Mouse (Mus musculus): ENCODE data around the gene Pappa.

Pappa gene

GRCm38 (mm10) chr4:65350521-65350920, 226.5 kb downstream of the Pappa start:
- no peak for DNase-seq

- no peak for DNase-seq
These were observed 230.6 kb downstream of the Pappa start for GRCm38 (mm10) chr4:65354580-65354979.

GRCm38 (mm10) chr4:65367135-65367534, 243.2 kb downstream of the Pappa start:
- DNase-seq = no peak

- no peak for DNase-seq
These were observed 248.8 kb downstream of the Pappa start for GRCm38 (mm10) chr4:65372731-65373130.

GRCm38 (mm10) chr4:65373841-65374240, 249.9 kb downstream of the Pappa start:
- no peak for DNase-seq

GRCm38 (mm10) chr4:65376571-65376970, 252.6 kb downstream of the Pappa start:
- no peak for DNase-seq

GRCm38 (mm10) chr4:65379461-65379860, 255.5 kb downstream of the Pappa start:
- DNase-seq = no peak

- no peak for DNase-seq
These were observed 259.1 kb downstream of the Pappa start for GRCm38 (mm10) chr4:65383070-65383469.

GRCm38 (mm10) chr4:65391001-65391400, 267.0 kb downstream of the Pappa start:
- DNase-seq = no peak

- DNase-seq = no peak
These were observed 272.8 kb downstream of the Pappa start for GRCm38 (mm10) chr4:65396806-65397205.

GRCm38 (mm10) chr4:65399457-65399856, 275.5 kb downstream of the Pappa start:
- no peak for DNase-seq

- no peak for DNase-seq
These were observed 278.3 kb downstream of the Pappa start for GRCm38 (mm10) chr4:65402286-65402685.

GRCm38 (mm10) chr4:65402836-65403634, 279.1 kb downstream of the Pappa start:
- no peak for DNase-seq

All from retina, postnatal 1 day (tissue).